Mouse (Mus musculus): Measurements from ENCODE around the gene Usp2. TPM values are rescaled to one million over a fixed set of nuclear protein-coding genes. Genes with fewer than 3 reads are reported as not detected.

Usp2 gene
- total and polyA plus RNA-seq, 3 experiments: 2.1 to 2.3 (median 2.2) TPM

DNA sequence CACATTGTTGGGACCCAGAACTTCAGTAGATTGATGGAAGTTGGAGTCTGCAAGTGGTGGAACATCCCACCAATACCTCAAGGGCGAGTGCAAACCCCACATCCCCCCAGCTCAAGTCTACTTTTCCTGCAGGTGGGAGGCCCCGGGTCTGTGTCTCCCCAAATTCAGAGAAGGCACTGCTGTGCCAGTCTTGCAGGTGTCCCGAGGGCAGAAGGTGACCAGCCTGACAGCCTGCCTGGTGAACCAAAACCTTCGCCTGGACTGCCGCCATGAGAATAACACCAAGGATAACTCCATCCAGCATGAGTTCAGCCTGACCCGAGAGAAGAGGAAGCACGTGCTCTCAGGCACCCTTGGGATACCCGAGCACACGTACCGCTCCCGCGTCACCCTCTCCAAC, 20.4 kb upstream of the Usp2 start:
- Histone ChIP-seq H3K79me2 (replicated peaks; ENCODE audit: control insufficient read depth, extremely low read depth, insufficient read depth, poor library complexity, severe bottlenecking) (no peaks in the 10 kb centered on the region), H3K4me1 (ENCODE audit: control insufficient read depth in 1 of 2, insufficient read depth in 2 of 2) (no peaks in the 10 kb centered on the region), H3K27ac (ENCODE audit: insufficient read depth, low read depth) (no peak overlapping the region), H3K36me3 (replicated peaks in 1 of 2; ENCODE audit: control insufficient read depth in 1 of 2, insufficient read depth in 1 of 2, low read length in 1 of 2) (no peaks in the 10 kb centered on the region), H3K9ac (ENCODE audit: insufficient read depth, low read depth) (no peak overlapping the region), H3K4me2 (ENCODE audit: insufficient read depth, low read depth, poor library complexity, severe bottlenecking) (no peak overlapping the region), H3K9me3 (replicated peaks; ENCODE audit: low read length) (no peaks in the 10 kb centered on the region), H3K27me3 (replicated peaks) (peaks cover 80% of the 10 kb centered on the region), H3K4me3 (replicated peaks in 1 of 3; ENCODE audit: low read depth in 2 of 3, low read length in 2 of 3, poor library complexity in 1 of 3) (no peak overlapping the region)
- DNase-seq (ENCODE audit: extremely low read depth): no peak
- dilution Hi-C loops (cut with MboI; ENCODE audit: extremely low pct_ligation_motif_present, extremely low pct_unique_long_range_greater_than_20kb, low sequenced_read_pairs): no loop called here
- TF ChIP-seq EP300 (IDR thresholded peaks at IDR 0.05; ENCODE audit: low read length) (no peak), BHLHE40 (IDR thresholded peaks at IDR 0.05; ENCODE audit: low read depth, low read length) (no peak), GABPA (IDR thresholded peaks at IDR 0.05; ENCODE audit: insufficient replicate concordance, low read depth, low read length) (no peak), RAD21 (IDR thresholded peaks at IDR 0.05; ENCODE audit: low read depth, low read length) (no peak), CTCF (conservative IDR thresholded peaks at IDR 0.05 in 1 of 2, IDR thresholded peaks at IDR 0.05 in 1 of 2; ENCODE audit: low read depth in 2 of 2, low read length in 2 of 2) (no peak), MEF2A (IDR thresholded peaks at IDR 0.05; ENCODE audit: borderline replicate concordance, low read depth, low read length) (no peak), TBP (conservative IDR thresholded peaks at IDR 0.05; ENCODE audit: low read depth, low read length) (no peak), HCFC1 (IDR thresholded peaks at IDR 0.05; ENCODE audit: low read depth, low read length) (no peak), MAX (IDR thresholded peaks at IDR 0.05; ENCODE audit: low read length) (no peak), USF1 (IDR thresholded peaks at IDR 0.05; ENCODE audit: low read depth, low read length) (no peak), KAT2A (IDR thresholded peaks at IDR 0.05; ENCODE audit: insufficient replicate concordance, low read length) (no peak), ZC3H11A (IDR thresholded peaks at IDR 0.05; ENCODE audit: low read depth, low read length) (no peak), SIN3A (IDR thresholded peaks at IDR 0.05; ENCODE audit: low read length) (no peak), ZKSCAN1 (IDR thresholded peaks at IDR 0.05; ENCODE audit: borderline replicate concordance, low read depth, low read length) (no peak), POLR2A (IDR thresholded peaks at IDR 0.05; ENCODE audit: low read depth, low read length) (no peak), UBTF (IDR thresholded peaks at IDR 0.05; ENCODE audit: low read depth, low read length) (no peak), TCF12 (IDR thresholded peaks at IDR 0.05; ENCODE audit: low read depth, low read length) (no peak), NRF1 (IDR thresholded peaks at IDR 0.05; ENCODE audit: low read depth, low read length) (no peak)
- in situ Hi-C loops (cut with MboI; ENCODE audit: low pct_ligation_motif_present, low pct_unique_long_range_greater_than_20kb, low sequenced_read_pairs): loop anchor here (5.0 kb wide), 1 partner anchor 49 kb away; no protein-coding TSS in a partner anchor

DNA sequence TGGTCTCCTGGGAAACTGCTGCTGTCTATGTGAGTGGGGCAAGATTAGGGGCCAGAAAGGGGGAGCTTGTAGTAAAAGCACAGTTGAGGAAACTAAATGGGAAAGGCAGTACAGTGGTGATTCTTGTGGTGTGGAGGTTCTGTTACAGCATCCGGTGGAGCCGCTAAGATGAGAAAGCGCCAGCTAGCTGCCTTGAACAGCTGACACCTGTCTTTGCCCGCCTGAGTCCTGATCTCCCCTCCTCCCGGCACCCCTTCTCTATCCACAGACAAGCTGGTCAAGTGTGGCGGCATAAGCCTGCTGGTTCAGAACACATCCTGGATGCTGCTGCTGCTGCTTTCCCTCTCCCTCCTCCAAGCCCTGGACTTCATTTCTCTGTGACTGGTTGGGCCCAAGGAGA, 19.8 kb upstream of the Usp2 start:
- H3K4me2 ChIP-seq (ENCODE audit: insufficient read depth, low read depth, poor library complexity, severe bottlenecking): no peak overlapping the region
- no peaks in the 10 kb centered on the region for H3K79me2 ChIP-seq (replicated peaks; ENCODE audit: control insufficient read depth, extremely low read depth, insufficient read depth, poor library complexity, severe bottlenecking)
- in situ Hi-C loops (cut with MboI; ENCODE audit: low pct_ligation_motif_present, low pct_unique_long_range_greater_than_20kb, low sequenced_read_pairs): loop anchor here (5.0 kb wide), 1 partner anchor 50 kb away; no protein-coding TSS in a partner anchor
- no peaks in the 10 kb centered on the region for H3K4me1 ChIP-seq (ENCODE audit: control insufficient read depth in 1 of 2, insufficient read depth in 2 of 2)
- no peak for TF ChIP-seq ETS1 (conservative IDR thresholded peaks at IDR 0.05; ENCODE audit: low read depth, low read length)
- no peak for TF ChIP-seq JUND (conservative IDR thresholded peaks at IDR 0.05; ENCODE audit: low read depth, low read length)
- no peak for TF ChIP-seq IRF4 (IDR thresholded peaks at IDR 0.05; ENCODE audit: low read depth, low read length)
- no peak for TF ChIP-seq MXI1 (IDR thresholded peaks at IDR 0.05; ENCODE audit: low read depth, low read length)
- TF ChIP-seq CTCF (conservative IDR thresholded peaks at IDR 0.05 in 1 of 2, IDR thresholded peaks at IDR 0.05 in 1 of 2; ENCODE audit: low read depth in 2 of 2, low read length in 2 of 2): no peak
- TF ChIP-seq KAT2A (IDR thresholded peaks at IDR 0.05; ENCODE audit: insufficient replicate concordance, low read length): no peak
- TF ChIP-seq EP300 (IDR thresholded peaks at IDR 0.05; ENCODE audit: low read length): no peak
- no peak for TF ChIP-seq SMC3 (IDR thresholded peaks at IDR 0.05; ENCODE audit: low read depth, low read length)
- no peak for TF ChIP-seq CHD2 (IDR thresholded peaks at IDR 0.05; ENCODE audit: low read length)
- no peak overlapping the region for H3K4me3 ChIP-seq (replicated peaks in 1 of 3; ENCODE audit: low read depth in 2 of 3, low read length in 2 of 3, poor library complexity in 1 of 3)
- no peaks in the 10 kb centered on the region for H3K9me3 ChIP-seq (replicated peaks; ENCODE audit: low read length)
- DNase-seq (ENCODE audit: extremely low read depth): no peak
- H3K36me3 ChIP-seq (replicated peaks in 1 of 2; ENCODE audit: control insufficient read depth in 1 of 2, insufficient read depth in 1 of 2, low read length in 1 of 2): no peaks in the 10 kb centered on the region
- no peak overlapping the region for H3K9ac ChIP-seq (ENCODE audit: insufficient read depth, low read depth)
- peaks cover 80% of the 10 kb centered on the region for H3K27me3 ChIP-seq (replicated peaks)
- dilution Hi-C loops (cut with MboI; ENCODE audit: extremely low pct_ligation_motif_present, extremely low pct_unique_long_range_greater_than_20kb, low sequenced_read_pairs): no loop called here
- no peak overlapping the region for H3K27ac ChIP-seq (ENCODE audit: insufficient read depth, low read depth)

Measured in CH12.LX (cell line).